Mouse (Mus musculus) neutrophil, adult 59 days (primary cell): ENCODE measurements around the gene Lrpap1. TPM values are rescaled to one million over a fixed set of nuclear protein-coding genes. Genes with fewer than 3 reads are reported as not detected.

Experiments used
- total RNA-seq, 2 experiments: library from RNA; stranded (reverse); gene quantifications; 1 replicate in 1 of 2; 2 replicates in 1 of 2; pipeline ENCODE4 v1.2.4; 2023

Gene Lrpap1
- 10 to 100 TPM; 32.7 to 52.1 TPM for total RNA-seq

DNA sequence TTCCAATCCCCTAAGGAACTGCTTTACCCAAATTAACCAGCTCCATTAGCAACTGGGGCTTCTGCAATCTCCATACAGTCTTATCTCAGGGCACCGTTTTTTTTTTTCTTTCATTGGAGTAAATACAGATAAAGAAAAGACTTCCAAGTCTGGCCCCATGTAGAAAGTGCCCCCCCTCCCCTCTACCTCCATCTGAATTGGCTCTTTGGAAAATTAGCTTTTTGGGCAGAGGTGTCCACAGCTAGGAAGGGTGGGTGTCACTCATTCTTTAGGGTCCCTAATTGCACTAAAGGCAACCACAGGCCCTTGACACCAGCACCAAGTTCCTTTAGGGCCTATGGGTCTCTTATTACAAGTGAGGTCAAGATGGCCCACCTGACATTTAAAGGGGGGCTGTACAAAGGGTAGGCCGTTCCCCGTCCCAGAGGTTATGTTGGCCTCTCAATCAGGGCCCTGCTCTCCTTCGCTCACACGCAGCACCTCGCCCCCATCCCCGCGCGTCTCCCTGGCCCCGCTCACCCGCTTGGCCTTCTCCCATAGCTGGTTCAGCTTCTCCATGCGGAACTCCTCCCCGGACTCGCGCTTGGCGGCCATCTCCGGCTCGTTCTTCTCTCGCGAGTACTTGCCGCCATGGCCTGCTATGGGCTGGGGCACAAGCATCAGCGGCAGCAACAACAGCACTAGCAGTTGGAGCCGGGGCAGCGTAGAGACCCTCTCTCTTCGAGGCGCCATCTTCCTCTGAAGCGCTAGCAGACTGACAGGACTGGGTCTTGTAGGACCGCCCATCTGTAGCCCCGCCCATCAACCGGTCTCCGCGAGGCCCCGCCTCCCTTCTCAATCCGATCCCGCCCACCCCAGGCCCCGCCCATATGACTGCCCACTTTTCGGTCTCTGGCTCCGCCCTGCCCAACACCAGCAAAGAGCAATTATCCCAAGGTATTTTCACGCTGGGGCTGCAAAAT, at the start of gene Lrpap1:
Gene Lrpap1, minus strand, starts transcription at position 807 of the 962 bp plus-strand sequence.

DNA sequence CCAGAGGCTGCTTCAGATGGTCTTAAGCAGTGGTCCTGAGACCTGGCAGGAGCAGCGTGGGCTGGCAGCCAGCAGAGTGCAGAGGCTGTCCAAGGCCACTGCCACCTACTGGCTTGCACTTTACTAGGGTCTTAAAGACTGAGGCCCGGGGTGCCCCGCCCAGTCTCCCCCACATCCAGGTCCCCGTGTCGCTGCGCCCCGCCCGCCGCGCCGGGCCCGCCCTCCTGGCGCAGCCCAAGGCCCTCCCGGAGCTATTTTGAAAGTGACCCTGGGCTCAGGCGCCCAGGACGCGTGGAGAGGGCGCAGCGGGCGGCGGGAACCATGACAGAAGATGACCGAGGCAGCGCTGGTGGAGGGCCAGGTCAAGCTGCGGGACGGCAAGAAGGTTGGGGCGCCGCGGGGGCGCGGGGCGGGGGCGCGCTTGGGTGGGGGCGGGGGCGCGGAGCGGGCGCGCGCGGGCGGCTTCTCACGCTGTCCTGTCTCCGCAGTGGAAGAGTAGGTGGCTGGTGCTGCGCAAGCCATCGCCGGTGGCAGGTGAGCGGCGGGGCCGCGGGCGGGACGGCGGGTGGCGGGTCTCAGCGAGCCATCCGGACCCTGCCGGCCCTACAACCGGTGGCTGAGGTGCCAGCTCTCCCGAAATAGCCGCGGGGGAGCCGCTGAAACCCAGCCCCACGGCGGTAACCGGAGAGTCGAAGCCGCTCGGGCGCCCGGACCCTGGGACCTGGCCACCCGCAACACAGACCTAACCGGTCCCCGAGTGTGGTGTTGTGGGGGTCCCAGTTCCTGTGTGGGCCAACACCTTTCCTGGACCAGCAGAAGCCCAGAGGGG, 48.7 kb downstream of the Lrpap1 start, which contains the start of gene Dok7:
Gene Dok7, plus strand, starts transcription at position 163 of the 829 bp plus-strand sequence.

Other genes with a start within 250 kb of the Lrpap1 start
- under 1 TPM; 0.44 to 0.51 TPM for gene Msantd1, start 197.8 kb downstream of the Lrpap1 start, total RNA-seq
- gene Rgs12, start 156.3 kb downstream of the Lrpap1 start, total RNA-seq = 10 to 100 TPM in 1 of 2 experiments, 1 to 10 TPM in 1; 10.0 to 15.8 TPM
- under 1 TPM in 1 of 2 experiments, not detected in 1; 0.51 TPM for gene Hgfac, start 64.3 kb downstream of the Lrpap1 start, total RNA-seq
- not detected for gene Dok7, start 49.0 kb downstream of the Lrpap1 start, total RNA-seq
- gene Adra2c, start 172.6 kb upstream of the Lrpap1 start, total RNA-seq = not detected